Mouse (Mus musculus) gastrocnemius, adult 18-20 months (tissue): ENCODE measurements around the gene Lgals12. TPM values are rescaled to one million over a fixed set of nuclear protein-coding genes. Genes with fewer than 3 reads are reported as not detected.

Experiments
- total RNA-seq, 2 experiments: library from RNA; stranded (reverse); gene quantifications; 2 replicates each; pipeline ENCODE4 v1.2.3; 2021

Lgals12 gene
- total RNA-seq, 2 experiments from 2014 or later: 0.89 to 1.1 TPM

Other genes starting within 250 kb of the Lgals12 start
- 1 to 10 TPM; 7.4 to 9.0 TPM for gene Spindoc, start 224.2 kb downstream of the Lgals12 start, total RNA-seq
- gene 2700081O15Rik, start 189.6 kb downstream of the Lgals12 start, total RNA-seq: 1 to 10 TPM; 3.1 to 4.8 TPM
- 10 to 100 TPM; 27.4 to 33.9 TPM for gene Rtn3, start 123.9 kb downstream of the Lgals12 start, total RNA-seq
- gene Atl3, start 113.2 kb downstream of the Lgals12 start, total RNA-seq: 1 to 10 TPM; 6.1 to 7.2 TPM
- 100 to 1,000 TPM; 102 to 122 TPM for gene Pla2g16, start 49.7 kb downstream of the Lgals12 start, total RNA-seq
- gene Hrasls5, start 5.3 kb upstream of the Lgals12 start, total RNA-seq: not detected
- not detected for gene Slc22a19, start 104.1 kb upstream of the Lgals12 start, total RNA-seq
- gene Slc22a26, start 195.5 kb upstream of the Lgals12 start, total RNA-seq: not detected